Mouse (Mus musculus) skeletal muscle tissue, adult 2 months (tissue): Measurements from ENCODE around the gene Serpinb9e.
"Not testable (repeated sequence)": the region's sequence is repeated elsewhere in the genome, so short reads cannot be mapped to it uniquely, and the experiment has no call there.

ENCODE experiments used
- DNase-seq: peaks from one replicate; pipeline ENCODE4 v3.0.0-alpha.2; 2012; ENCODE audit warnings: low read depth, low spot score

Serpinb9e gene

DNA sequence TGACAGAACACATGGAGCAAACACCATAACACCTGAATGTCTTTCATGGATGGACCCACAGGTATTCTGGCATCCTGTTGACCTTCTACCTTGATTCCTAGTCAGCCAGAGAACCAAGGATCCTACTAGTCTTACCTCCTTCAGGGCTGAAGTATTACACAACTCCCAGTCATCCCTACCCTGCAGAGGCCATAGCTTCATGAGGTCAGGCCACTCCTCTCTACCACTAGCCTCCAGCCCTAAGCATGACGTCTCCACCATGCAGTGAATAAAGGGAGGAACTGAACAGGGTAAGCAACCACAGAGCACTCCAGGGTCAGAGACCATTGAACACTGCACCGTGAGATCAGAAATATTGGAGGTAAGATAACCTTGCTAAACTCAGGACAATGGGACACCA, at the start of gene Serpinb9e:
Serpinb9e (plus strand) TSS at position 301 of the 400 bp plus-strand sequence.
- DNase-seq = not testable (repeated sequence)

DNA sequence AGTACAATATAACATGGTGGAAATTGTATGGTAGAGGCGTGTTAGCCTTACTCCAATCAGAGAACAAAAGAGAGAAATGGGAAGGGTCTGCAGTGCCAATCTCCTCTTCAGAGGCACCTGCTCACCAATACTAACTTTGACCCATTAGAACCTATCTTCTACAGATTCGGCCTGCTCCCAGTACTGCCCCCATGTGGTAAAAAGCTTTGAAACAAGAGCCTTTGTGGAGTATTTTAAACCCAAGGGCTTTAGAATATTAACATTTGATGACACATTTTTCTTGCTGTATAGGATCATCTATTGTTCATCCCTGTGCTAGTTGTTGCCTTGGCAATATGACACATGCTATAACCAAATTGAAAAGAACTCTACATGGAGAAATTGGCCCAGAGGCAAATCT, 49.7 kb upstream of the Serpinb9e start:
- no peak for DNase-seq

DNA sequence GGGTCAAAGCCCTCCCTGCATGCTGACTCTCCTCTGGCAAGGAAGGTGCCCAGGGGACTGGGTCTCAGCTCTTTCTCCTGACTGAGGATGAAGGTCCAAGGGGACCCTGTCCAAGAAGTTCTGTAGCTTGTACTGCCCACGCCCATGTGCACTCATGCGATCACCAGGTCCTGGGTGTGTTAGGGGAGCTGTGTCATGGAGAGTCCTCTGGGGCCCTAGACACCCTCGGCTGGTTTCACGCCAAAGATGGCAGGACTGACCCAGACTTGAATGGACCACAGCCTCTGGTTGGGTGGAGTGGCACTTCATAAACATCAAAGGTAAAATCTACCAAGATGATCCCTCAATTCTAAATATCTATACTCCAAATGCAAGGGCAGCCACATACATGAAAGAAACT, 59.2 kb downstream of the Serpinb9e start:
- not testable (repeated sequence) for DNase-seq
